Mouse (Mus musculus) liver, embryonic 16.5 days (tissue): ENCODE measurements at regions not wholly inside any gene's neighbourhood (a gene's known extent, or its start where the extent isn't known, plus 50 kb on each side); places are given as distances from the start of the nearest gene placed in this dataset.
A peak's percentile ranks its signal among the peaks of the same experiment; 100 is the strongest.

Experiments used
- ATAC-seq: fragments of 200-750 bp; cut with Nextera tagmentation; 2 replicates; pipeline ENCODE4 v1.8.0; 2017; ENCODE audit warnings: low read depth, mild to moderate bottlenecking, moderate number of reproducible peaks, moderate library complexity
- H3K27ac ChIP-seq: fragments of 300-500 bp; sonication (generic); 2 replicates; pipeline ENCODE4 v1.5.1; 2014; ENCODE audit warnings: mild to moderate bottlenecking, low read length
- H3K27me3 ChIP-seq: fragments of 300-500 bp; sonication (generic); 2 replicates; pipeline ENCODE4 v1.6.1; 2014; ENCODE audit warnings: low read depth, low read length, mixed read lengths; ENCODE audit not compliant: control insufficient read depth, insufficient read depth
- H3K36me3 ChIP-seq: fragments of 300-500 bp; sonication (generic); 2 replicates; pipeline ENCODE4 v1.6.1; 2014; ENCODE audit warnings: mild to moderate bottlenecking; ENCODE audit not compliant: control insufficient read depth, insufficient read depth
- H3K4me1 ChIP-seq: fragments of 300-500 bp; sonication (generic); 2 replicates; pipeline ENCODE4 v1.6.1; 2014; ENCODE audit warnings: low read depth, low read length, mixed read lengths; ENCODE audit not compliant: control insufficient read depth
- H3K4me2 ChIP-seq: fragments of 300-500 bp; sonication (generic); 2 replicates; pipeline ENCODE4 v1.6.1; 2014; ENCODE audit warnings: low read depth, low read length, mixed read lengths
- H3K4me3 ChIP-seq: fragments of 300-500 bp; sonication (generic); 2 replicates; pipeline ENCODE4 v1.5.1; 2014; ENCODE audit warnings: low read depth, mild to moderate bottlenecking, low read length
- H3K9ac ChIP-seq: fragments of 300-500 bp; sonication (generic); 2 replicates; pipeline ENCODE4 v1.6.1; 2014; ENCODE audit warnings: low read depth, low read length
- H3K9me3 ChIP-seq: fragments of 300-500 bp; sonication (generic); replicated peaks from 2 replicates; pipeline ENCODE4 v1.6.1; 2016; ENCODE audit warnings: low read length; ENCODE audit not compliant: control insufficient read depth
- WGBS: fragments of 180-500 bp; shearing (Covaris S2); extraction: QIAGEN DNeasy Blood & Tissue Kit; methylation state at CpG from one replicate; pipeline ENCODE4 v1.1.7; 2014; ENCODE audit not compliant: insufficient replicate concordance; 5-methylcytosine and 5-hydroxymethylcytosine counted together

- no peaks in the 10 kb centered on the region for H3K9me3 ChIP-seq
- peak overlapping the region; percentile 48 for H3K4me2 ChIP-seq
- no peak overlapping the region for H3K4me3 ChIP-seq
- ATAC-seq, result peak; percentile 90
- no peaks in the 10 kb centered on the region for H3K27me3 ChIP-seq
- H3K36me3 ChIP-seq, result no peaks in the 10 kb centered on the region
- peak overlapping the region; percentile 5; the same call in 1 of the 2 replicates for H3K9ac ChIP-seq
- no peak overlapping the region for H3K27ac ChIP-seq
- 4% methylated on average over 9 of the region's 9 CpGs for WGBS
- H3K4me1 ChIP-seq, result peaks cover 4% of the 10 kb centered on the region
Observed at GRCm38 (mm10) chr13:107619430-107619927, 424.8 kb upstream of the Smim15 start.

GRCm38 (mm10) chr13:107618796-107619429 lies 425.3 kb upstream of the Smim15 start:
- no peaks in the 10 kb centered on the region for H3K36me3 ChIP-seq
- no peak overlapping the region for H3K9ac ChIP-seq
- H3K4me2 ChIP-seq, result peak overlapping the region; percentile 48
- no peak overlapping the region for H3K27ac ChIP-seq
- WGBS, result 49% methylated on average over 15 of the region's 15 CpGs
- H3K27me3 ChIP-seq, result no peaks in the 10 kb centered on the region
- no peak overlapping the region for H3K4me3 ChIP-seq
- no peak for ATAC-seq
- H3K9me3 ChIP-seq, result no peaks in the 10 kb centered on the region
- H3K4me1 ChIP-seq, result peaks cover 4% of the 10 kb centered on the region

DNA sequence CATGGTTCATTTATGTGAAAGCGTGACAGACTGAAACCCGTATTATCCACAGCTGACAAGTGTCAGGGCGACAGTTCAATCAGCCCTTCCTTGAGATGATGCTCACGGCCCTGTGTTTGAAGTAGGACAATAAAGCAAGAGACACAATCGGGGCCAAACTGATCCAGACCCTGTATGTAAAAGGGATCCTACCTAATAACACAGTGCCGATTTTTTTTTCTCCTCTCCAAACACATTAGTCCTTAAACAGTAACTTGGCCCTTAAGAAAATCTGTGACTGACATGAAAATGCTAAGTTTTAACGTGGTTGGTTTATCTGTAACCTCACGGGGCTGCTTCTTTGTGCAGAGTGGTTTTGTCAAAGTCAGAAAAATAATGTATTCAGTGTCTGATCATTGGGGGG lies 425.9 kb upstream of the Smim15 start:
- peaks cover 4% of the 10 kb centered on the region for H3K4me1 ChIP-seq
- ATAC-seq, result no peak
- WGBS, result 55% methylated on average over 8 of the region's 8 CpGs
- H3K27ac ChIP-seq, result no peak overlapping the region
- H3K4me2 ChIP-seq, result no peak overlapping the region
- H3K36me3 ChIP-seq, result no peaks in the 10 kb centered on the region
- no peaks in the 10 kb centered on the region for H3K9me3 ChIP-seq
- no peak overlapping the region for H3K9ac ChIP-seq
- no peaks in the 10 kb centered on the region for H3K27me3 ChIP-seq
- H3K4me3 ChIP-seq, result no peak overlapping the region

DNA sequence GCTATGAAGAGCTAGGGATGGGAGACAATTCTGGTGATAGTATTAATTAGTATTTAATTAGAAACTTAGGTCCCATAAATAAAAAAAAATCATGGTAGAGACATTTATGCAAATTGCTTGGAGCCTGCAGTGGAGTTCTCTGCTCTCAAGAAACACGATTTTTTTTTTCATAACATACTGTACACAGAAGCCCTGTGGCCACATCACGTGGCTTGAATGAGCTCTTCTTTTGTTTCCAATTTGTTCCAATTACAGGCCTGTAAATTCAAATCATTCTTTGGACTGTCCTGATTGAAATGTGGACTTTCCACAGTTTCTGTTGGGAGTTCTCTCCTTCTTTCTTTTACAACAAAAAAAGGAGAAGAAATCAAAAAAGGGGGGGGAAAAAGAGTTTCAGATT lies 426.7 kb upstream of the Smim15 start:
- no peak overlapping the region for H3K4me3 ChIP-seq
- H3K36me3 ChIP-seq, result no peaks in the 10 kb centered on the region
- ATAC-seq, result no peak
- H3K9me3 ChIP-seq, result no peaks in the 10 kb centered on the region
- WGBS, result 40% methylated on average over 2 of the region's 2 CpGs
- peaks cover 4% of the 10 kb centered on the region for H3K4me1 ChIP-seq
- H3K27ac ChIP-seq, result no peak overlapping the region
- H3K9ac ChIP-seq, result no peak overlapping the region
- H3K27me3 ChIP-seq, result no peaks in the 10 kb centered on the region
- H3K4me2 ChIP-seq, result no peak overlapping the region

GRCm38 (mm10) chr13:107616775-107617174 lies 427.5 kb upstream of the Smim15 start:
- H3K4me2 ChIP-seq, result no peak overlapping the region
- no peak overlapping the region for H3K9ac ChIP-seq
- ATAC-seq, result no peak
- no peak overlapping the region for H3K27ac ChIP-seq
- H3K36me3 ChIP-seq, result no peaks in the 10 kb centered on the region
- H3K4me1 ChIP-seq, result peaks cover 4% of the 10 kb centered on the region
- H3K27me3 ChIP-seq, result no peaks in the 10 kb centered on the region
- H3K9me3 ChIP-seq, result no peaks in the 10 kb centered on the region
- no peak overlapping the region for H3K4me3 ChIP-seq
- 54% methylated on average over 4 of the region's 4 CpGs for WGBS

DNA sequence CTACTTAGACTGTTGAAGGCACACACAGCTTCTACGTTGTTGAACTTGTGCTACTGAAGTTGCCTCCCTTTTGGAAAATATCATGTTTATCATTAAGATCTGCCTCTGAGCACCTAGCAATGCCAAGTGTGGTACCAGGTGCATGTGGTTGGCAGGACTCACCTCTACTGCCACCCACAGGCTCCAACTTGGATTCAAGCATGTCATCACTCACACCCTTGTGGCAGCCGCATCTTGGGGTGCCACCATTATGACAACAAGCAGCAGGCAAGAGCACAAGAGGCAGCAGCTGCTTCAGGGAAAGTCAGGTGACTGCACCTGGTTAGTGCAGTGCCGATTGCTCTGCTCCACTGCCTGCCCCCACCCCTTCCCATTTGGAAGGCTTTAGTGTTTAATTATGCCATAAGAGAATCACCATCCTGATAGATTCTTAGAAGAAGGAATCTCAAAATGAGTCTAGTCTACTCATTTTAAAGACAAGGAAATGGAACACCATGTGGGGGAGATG lies 435.2 kb upstream of the Smim15 start:
- no peak overlapping the region for H3K27ac ChIP-seq
- H3K4me2 ChIP-seq, result no peak overlapping the region
- H3K36me3 ChIP-seq, result no peaks in the 10 kb centered on the region
- H3K4me3 ChIP-seq, result no peak overlapping the region
- no peaks in the 10 kb centered on the region for H3K9me3 ChIP-seq
- H3K4me1 ChIP-seq, result no peaks in the 10 kb centered on the region
- no peak overlapping the region for H3K9ac ChIP-seq
- H3K27me3 ChIP-seq, result no peaks in the 10 kb centered on the region
- no peak for ATAC-seq
- WGBS, result 67% methylated on average over 3 of the region's 3 CpGs

DNA sequence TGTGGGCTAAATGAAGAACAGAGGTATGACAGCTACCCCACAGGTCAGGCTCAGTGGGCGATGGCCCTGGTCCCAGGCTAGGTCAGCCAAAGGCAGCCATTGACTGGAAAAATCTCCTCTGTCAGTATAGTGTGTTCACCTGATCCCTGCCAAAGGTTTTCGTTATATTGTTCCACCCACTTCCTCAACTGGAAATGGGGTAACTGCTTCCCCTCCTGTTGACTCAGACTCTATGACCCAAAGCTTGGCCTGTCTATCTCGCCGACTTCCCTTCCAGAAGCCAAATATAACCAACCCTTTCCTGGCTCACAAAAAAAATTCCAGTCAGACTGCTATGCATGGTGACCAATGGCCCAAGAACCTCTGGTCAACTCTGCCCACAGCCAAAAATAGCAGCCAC lies 437.0 kb upstream of the Smim15 start:
- peak; percentile 27; the same call in 1 of the 2 replicates for ATAC-seq
- Histone ChIP-seq H3K9ac (no peak overlapping the region), H3K27ac (no peak overlapping the region), H3K4me1 (no peaks in the 10 kb centered on the region), H3K36me3 (no peaks in the 10 kb centered on the region), H3K4me3 (no peak overlapping the region), H3K27me3 (no peaks in the 10 kb centered on the region), H3K4me2 (no peak overlapping the region), H3K9me3 (no peaks in the 10 kb centered on the region)
- 30% methylated on average over 4 of the region's 4 CpGs for WGBS

- Histone ChIP-seq H3K9me3 (no peaks in the 10 kb centered on the region), H3K9ac (no peak overlapping the region), H3K27ac (no peak overlapping the region), H3K36me3 (no peaks in the 10 kb centered on the region), H3K4me1 (no peaks in the 10 kb centered on the region; the same call in 1 of the 2 replicates), H3K4me2 (no peak overlapping the region), H3K27me3 (no peaks in the 10 kb centered on the region), H3K4me3 (no peak overlapping the region)
- ATAC-seq, result no peak
- WGBS, result 51% methylated on average over 5 of the region's 5 CpGs
Observed at GRCm38 (mm10) chr13:107602149-107602548, 442.1 kb upstream of the Smim15 start.

DNA sequence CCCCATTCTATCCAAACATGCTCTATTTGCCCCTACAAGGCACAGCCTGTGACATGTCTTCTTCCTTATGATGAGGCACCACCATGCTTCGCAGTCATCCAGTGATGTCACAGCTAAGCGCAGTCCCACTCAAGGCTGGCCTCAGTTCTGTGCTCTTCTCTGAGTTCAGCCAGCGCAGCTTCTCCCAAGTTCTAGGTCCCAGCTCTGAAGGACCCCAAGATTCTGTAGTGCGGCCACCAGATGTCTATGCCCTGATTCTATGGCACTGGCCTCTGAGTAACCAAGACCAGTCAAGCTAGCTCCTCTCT lies 443.2 kb upstream of the Smim15 start:
- ATAC-seq, result no peak
- H3K9me3 ChIP-seq, result no peaks in the 10 kb centered on the region
- no peak overlapping the region for H3K9ac ChIP-seq
- no peaks in the 10 kb centered on the region for H3K36me3 ChIP-seq
- no peaks in the 10 kb centered on the region for H3K27me3 ChIP-seq
- no peaks in the 10 kb centered on the region; the same call in 1 of the 2 replicates for H3K4me1 ChIP-seq
- no peak overlapping the region for H3K4me3 ChIP-seq
- WGBS, result 75% methylated on average over 4 of the region's 4 CpGs
- H3K27ac ChIP-seq, result no peak overlapping the region
- no peak overlapping the region for H3K4me2 ChIP-seq
